Mouse (Mus musculus) CD8-positive naive resting alpha-beta T cell, adult 2 months (primary cell): ENCODE data around the gene Bad.

Source experiments
- DNase-seq, 2 experiments: peaks; one replicate each; pipeline ENCODE4 v3.0.0; 2022; ENCODE audit warnings: low read depth in 2 of 2, low spot score in 2 of 2

Gene Bad

GRCm38 (mm10) chr19:6933436-6934194 lies 8.0 kb upstream of the Bad start:
- no peak for DNase-seq

GRCm38 (mm10) chr19:6934195-6934977 lies 7.3 kb upstream of the Bad start, which contains the start of gene Kcnk4:
Kcnk4 (minus strand) TSS chr19:6934515.
- DNase-seq, result no peak

GRCm38 (mm10) chr19:6936299-6936698 lies 5.4 kb upstream of the Bad start:
- DNase-seq, result peak in 1 of 2 experiments; percentile 45

- no peak for DNase-seq
Observed at GRCm38 (mm10) chr19:6937541-6938465, 3.9 kb upstream of the Bad start.

- DNase-seq, result no peak
Observed at GRCm38 (mm10) chr19:6939106-6940002, 2.3 kb upstream of the Bad start.

GRCm38 (mm10) chr19:6940396-6941351 lies 987 bp upstream of the Bad start:
- DNase-seq, result no peak

- peak; percentile 76 to 85 for DNase-seq
Observed at GRCm38 (mm10) chr19:6942249-6942691, 609 bp downstream of the Bad start, which contains the start of gene Gpr137. Gpr137 (minus strand) TSS chr19:6942480.

- no peak for DNase-seq
Observed at GRCm38 (mm10) chr19:6942764-6943163, 1.1 kb downstream of the Bad start.

- DNase-seq, result no peak
Observed at GRCm38 (mm10) chr19:6943709-6944108, 2.0 kb downstream of the Bad start.

GRCm38 (mm10) chr19:6947742-6948141 lies 6.1 kb downstream of the Bad start:
- DNase-seq, result no peak

GRCm38 (mm10) chr19:6948186-6948585 lies 6.5 kb downstream of the Bad start:
- no peak for DNase-seq

GRCm38 (mm10) chr19:6949532-6949931 lies 7.9 kb downstream of the Bad start:
- no peak for DNase-seq

- no peak for DNase-seq
Observed at GRCm38 (mm10) chr19:6949951-6950350, 8.3 kb downstream of the Bad start.

- peak in 1 of 2 experiments; percentile 23 for DNase-seq
Observed at GRCm38 (mm10) chr19:6950613-6951153, 9.0 kb downstream of the Bad start.

- peak; percentile 52 to 62 for DNase-seq
Observed at GRCm38 (mm10) chr19:6951381-6951968, 9.8 kb downstream of the Bad start.

- peak in 1 of 2 experiments; percentile 21 for DNase-seq
Observed at GRCm38 (mm10) chr19:6951994-6952711, 10.5 kb downstream of the Bad start.

- DNase-seq, result no peak
Observed at GRCm38 (mm10) chr19:6952712-6953037, 11.0 kb downstream of the Bad start.

- no peak for DNase-seq
Observed at GRCm38 (mm10) chr19:6954046-6954445, 12.4 kb downstream of the Bad start.
